Mouse (Mus musculus) heart, embryonic 10.5 days (tissue): ENCODE data around the gene Creb1. TPM values are rescaled to one million over a fixed set of nuclear protein-coding genes. Genes with fewer than 3 reads are reported as not detected.

Source experiments
- DNase-seq: peaks from one replicate; pipeline ENCODE4 v3.0.0-alpha.2; 2017; ENCODE audit warnings: low spot score
- H3K27ac ChIP-seq: fragments of 300-500 bp; sonication (generic); 2 replicates; pipeline ENCODE4 v1.5.1; 2016; ENCODE audit warnings: mild to moderate bottlenecking
- H3K27me3 ChIP-seq: fragments of 300-500 bp; sonication (generic); 2 replicates; pipeline ENCODE4 v1.6.1; 2016; ENCODE audit warnings: mild to moderate bottlenecking; ENCODE audit not compliant: poor library complexity, insufficient read depth, severe bottlenecking
- H3K36me3 ChIP-seq: fragments of 300-500 bp; sonication (generic); 2 replicates; pipeline ENCODE4 v1.6.1; 2016; ENCODE audit warnings: mild to moderate bottlenecking, moderate library complexity
- H3K4me1 ChIP-seq: fragments of 300-500 bp; sonication (generic); 2 replicates; pipeline ENCODE4 v1.6.1; 2016; ENCODE audit warnings: mild to moderate bottlenecking
- H3K4me3 ChIP-seq: fragments of 300-500 bp; sonication (generic); 2 replicates; pipeline ENCODE4 v1.5.1; 2016; ENCODE audit warnings: mild to moderate bottlenecking, moderate library complexity
- H3K9me3 ChIP-seq: fragments of 300-500 bp; sonication (generic); 2 replicates; pipeline ENCODE4 v1.6.1; 2016; ENCODE audit warnings: mild to moderate bottlenecking, moderate library complexity
- WGBS: fragments of 180-500 bp; shearing (Covaris S2); methylation state at CpG from one replicate; pipeline ENCODE4 v1.1.7; 2016; 5-methylcytosine and 5-hydroxymethylcytosine counted together
- polyA plus RNA-seq: library from polyadenylated mRNA; unstranded; fragments of >200 nt; fragmentation: Nextera tagmentation; extraction: Ambion mirVana; gene quantifications from 2 replicates; pipeline ENCODE4 v1.2.1, GENCODE M21; 2016

Creb1 gene
- polyA plus RNA-seq, 1 experiment from 2014 or later, result 29.1 TPM

DNA sequence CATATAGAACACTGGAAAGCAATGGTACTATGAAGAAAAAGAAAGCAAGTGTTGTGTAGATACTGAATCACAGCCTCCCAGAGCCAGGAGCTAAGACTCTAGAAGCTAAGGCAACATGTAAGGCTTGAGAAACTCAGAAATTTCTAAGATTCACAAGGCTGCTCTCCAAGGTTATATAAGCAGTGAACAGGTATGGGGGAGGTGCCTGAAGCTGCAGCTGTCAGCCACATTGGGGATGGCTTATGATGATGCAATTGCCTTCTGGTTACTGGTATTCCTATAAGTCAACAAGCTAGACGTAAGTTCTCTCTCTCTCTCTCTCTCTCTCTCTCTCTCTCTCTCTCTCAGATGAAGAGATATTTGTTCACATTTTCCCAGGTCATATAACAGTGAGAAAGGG lies 9.3 kb upstream of the Creb1 start:
- Histone ChIP-seq H3K27ac (no peak overlapping the region), H3K27me3 (no peaks in the 10 kb centered on the region), H3K4me1 (peaks cover 14% of the 10 kb centered on the region), H3K9me3 (no peaks in the 10 kb centered on the region), H3K4me3 (no peak overlapping the region), H3K36me3 (no peaks in the 10 kb centered on the region)
- DNase-seq, result no peak
- WGBS, result 62% methylated on average over 1 of the region's 1 CpGs

DNA sequence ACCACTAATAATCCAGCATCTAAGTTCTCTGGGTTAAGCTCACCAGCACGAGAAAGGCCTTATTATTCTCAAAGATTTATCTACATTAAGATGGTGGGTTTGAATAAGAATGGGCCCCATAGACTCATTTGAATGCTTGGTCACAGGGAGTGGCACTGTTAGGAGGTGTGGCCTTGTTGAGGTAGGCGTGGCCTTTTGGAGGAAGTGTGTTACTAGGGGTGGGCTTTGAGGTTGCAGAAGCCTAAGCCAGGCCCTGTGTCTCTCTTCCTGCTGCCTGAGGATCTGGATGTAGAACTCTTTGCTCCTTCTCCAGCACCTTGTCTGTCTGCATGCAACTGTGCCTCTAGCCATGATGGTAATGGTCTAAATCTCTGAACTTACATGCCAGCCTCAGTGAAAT lies 7.8 kb upstream of the Creb1 start:
- H3K9me3 ChIP-seq, result no peaks in the 10 kb centered on the region
- H3K4me3 ChIP-seq, result no peak overlapping the region
- peaks cover 3% of the 10 kb centered on the region; the same call in 1 of the 2 replicates for H3K36me3 ChIP-seq
- DNase-seq, result no peak
- no peak overlapping the region for H3K27ac ChIP-seq
- 85% methylated on average over 2 of the region's 2 CpGs for WGBS
- peaks cover 10% of the 10 kb centered on the region for H3K4me1 ChIP-seq
- no peaks in the 10 kb centered on the region for H3K27me3 ChIP-seq

GRCm38 (mm10) chr1:64527626-64528025 lies 4.8 kb upstream of the Creb1 start:
- Histone ChIP-seq H3K36me3 (peaks cover 3% of the 10 kb centered on the region; the same call in 1 of the 2 replicates), H3K9me3 (no peaks in the 10 kb centered on the region)

DNA sequence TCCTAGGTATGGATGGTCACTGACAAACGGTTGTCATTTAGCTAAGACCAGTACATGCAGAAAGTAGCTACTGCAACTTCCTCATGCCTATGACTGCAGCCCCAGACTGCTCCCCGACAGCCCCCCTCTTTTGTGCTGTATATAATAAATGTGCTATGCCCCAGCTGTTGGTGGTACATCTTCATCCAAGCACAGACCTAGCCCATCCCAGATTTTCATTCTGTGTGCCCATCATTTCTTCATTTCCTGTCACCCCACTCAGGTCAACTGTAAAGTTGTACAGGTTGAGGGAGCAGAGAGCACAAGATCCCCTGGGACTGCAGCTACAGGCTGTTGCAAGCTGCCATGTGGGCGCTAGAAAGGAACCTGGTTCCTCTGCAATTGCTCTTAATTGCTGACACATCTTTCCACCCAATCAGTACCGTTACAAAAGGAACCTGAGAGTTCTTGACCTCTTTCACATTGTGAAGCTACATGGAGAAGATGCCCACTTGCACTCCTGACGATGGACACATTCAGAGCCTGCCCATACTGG lies 2.6 kb upstream of the Creb1 start:
- no peak overlapping the region for H3K27ac ChIP-seq
- no peak overlapping the region for H3K4me3 ChIP-seq
- no peaks in the 10 kb centered on the region for H3K9me3 ChIP-seq
- WGBS, result 89% methylated on average over 5 of the region's 5 CpGs
- peaks cover 3% of the 10 kb centered on the region; the same call in 1 of the 2 replicates for H3K36me3 ChIP-seq
- peaks cover 13% of the 10 kb centered on the region; the same call in 1 of the 2 replicates for H3K4me1 ChIP-seq
- H3K27me3 ChIP-seq, result no peaks in the 10 kb centered on the region
- DNase-seq, result no peak

More at GRCm38 (mm10) chr1:64527626-64528025, 4.8 kb upstream of the Creb1 start:
- DNase-seq, result no peak
- Histone ChIP-seq H3K4me1 (peaks cover 14% of the 10 kb centered on the region; the same call in 1 of the 2 replicates), H3K27ac (no peak overlapping the region), H3K4me3 (no peak overlapping the region), H3K27me3 (no peaks in the 10 kb centered on the region)

DNA sequence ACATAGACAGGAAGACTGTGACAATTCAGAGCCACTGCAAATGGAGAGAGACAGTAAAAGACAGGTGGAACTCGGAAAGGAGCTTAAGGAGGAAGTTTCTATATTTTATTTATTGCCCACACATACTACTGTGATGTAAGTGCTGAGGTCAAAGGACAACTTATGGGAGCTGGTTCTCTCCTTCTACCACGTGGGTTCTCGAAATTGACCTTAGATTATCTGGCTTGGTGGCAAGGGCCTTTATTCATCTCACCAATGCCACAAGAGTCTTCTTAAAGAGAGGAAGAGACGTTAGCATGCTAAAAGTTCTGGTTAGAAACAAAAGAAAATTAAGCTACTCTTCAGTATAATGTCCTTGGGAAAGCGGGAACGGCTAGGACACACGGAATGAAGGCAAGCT lies 897 bp upstream of the Creb1 start:
- no peaks in the 10 kb centered on the region for H3K27me3 ChIP-seq
- WGBS, result 25% methylated on average over 7 of the region's 7 CpGs
- peak overlapping the region; percentile 99 for H3K27ac ChIP-seq
- peak overlapping the region; percentile 85 for H3K4me3 ChIP-seq
- no peaks in the 10 kb centered on the region for H3K9me3 ChIP-seq
- H3K4me1 ChIP-seq, result peaks cover 17% of the 10 kb centered on the region; the same call in 1 of the 2 replicates
- H3K36me3 ChIP-seq, result peaks cover 3% of the 10 kb centered on the region
- no peak for DNase-seq

DNA sequence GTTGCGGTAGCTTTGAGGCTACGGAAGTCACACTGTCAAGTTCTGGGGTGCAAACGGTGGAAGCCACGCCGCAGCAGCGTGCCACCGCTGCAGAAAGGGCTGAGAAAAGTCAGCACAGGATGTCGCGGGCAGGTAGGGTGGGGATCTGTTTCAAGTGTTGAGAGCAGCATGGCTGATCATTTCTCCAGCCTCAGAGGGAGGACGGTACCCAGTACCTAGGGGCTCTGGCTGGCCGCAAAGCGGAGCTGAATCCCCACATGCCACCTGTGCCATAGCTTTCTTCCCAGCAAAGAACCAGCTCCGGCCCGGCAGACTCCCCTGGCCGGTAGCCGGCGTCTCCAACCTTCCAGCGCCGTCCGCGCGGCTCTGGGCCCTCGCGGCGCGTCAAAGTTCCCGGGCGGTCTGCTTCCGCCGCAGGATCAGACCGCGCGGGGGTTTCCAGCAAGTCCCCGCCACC lies 350 bp upstream of the Creb1 start:
- H3K36me3 ChIP-seq, result peaks cover 3% of the 10 kb centered on the region
- H3K4me3 ChIP-seq, result peak overlapping the region; percentile 85
- H3K4me1 ChIP-seq, result peaks cover 17% of the 10 kb centered on the region; the same call in 1 of the 2 replicates
- H3K27ac ChIP-seq, result peak overlapping the region; percentile 99
- DNase-seq, result peak; percentile 87
- H3K9me3 ChIP-seq, result no peaks in the 10 kb centered on the region
- H3K27me3 ChIP-seq, result no peaks in the 10 kb centered on the region
- under 1% methylated on average over 34 of the region's 34 CpGs for WGBS

DNA sequence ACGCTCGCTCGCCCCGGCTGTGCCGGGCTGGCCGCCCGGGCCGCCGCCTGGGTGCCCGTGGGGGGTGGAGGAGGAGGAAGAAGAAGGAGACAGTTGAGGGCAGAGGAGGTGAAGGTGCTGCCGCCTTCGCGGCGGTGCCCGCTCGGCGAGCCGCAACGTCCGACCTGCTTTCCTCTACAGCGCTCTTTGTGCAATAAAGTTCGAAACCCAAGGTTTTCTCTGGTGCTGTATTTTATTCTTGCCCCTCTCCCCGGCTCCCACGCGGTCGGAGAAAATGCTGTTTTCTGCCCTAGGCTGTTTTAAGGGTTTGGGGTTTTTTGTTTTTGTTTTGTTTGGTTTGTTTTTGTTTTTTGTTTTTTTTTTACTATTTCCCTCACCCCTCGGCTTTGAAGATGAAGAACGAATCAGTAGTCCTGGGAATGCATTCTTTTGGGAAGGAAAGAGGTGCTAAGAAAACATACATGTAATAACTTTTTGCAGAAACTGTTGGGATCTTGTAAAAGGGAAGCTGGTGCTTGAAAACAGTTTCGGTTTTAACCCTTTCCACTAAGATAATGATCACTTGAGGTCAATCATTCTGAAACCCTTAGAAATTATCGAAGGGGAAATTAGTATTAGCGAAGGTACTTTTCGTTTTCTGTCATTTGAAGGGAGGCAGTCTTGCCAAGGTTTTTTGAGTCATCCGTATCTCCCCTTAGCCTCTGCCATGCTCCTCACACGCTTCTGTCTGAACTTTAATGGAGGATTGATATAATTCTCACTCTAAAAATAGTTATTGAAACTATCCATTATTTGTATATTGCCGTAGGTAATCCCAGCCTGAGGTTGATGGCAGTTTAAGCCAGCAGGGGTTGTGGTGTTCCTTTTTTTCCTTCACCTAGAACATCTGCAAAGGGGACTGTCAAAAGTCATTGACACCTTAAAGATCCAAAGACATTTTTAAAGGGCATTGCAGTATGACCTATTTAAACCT lies 1.3 kb downstream of the Creb1 start:
- 2% methylated on average over 35 of the region's 35 CpGs for WGBS

GRCm38 (mm10) chr1:64538837-64539367 lies 6.5 kb downstream of the Creb1 start:
- no peaks in the 10 kb centered on the region for H3K9me3 ChIP-seq
- H3K36me3 ChIP-seq, result peaks cover 3% of the 10 kb centered on the region; the same call in 1 of the 2 replicates
- H3K27me3 ChIP-seq, result no peaks in the 10 kb centered on the region
- no peak for DNase-seq
- H3K4me1 ChIP-seq, result 0 out of 2 replicates have a peak, but pooled peaks cover 4% of the 10 kb centered on the region
- no peak overlapping the region for H3K27ac ChIP-seq
- 90% methylated on average over 3 of the region's 3 CpGs for WGBS
- no peak overlapping the region for H3K4me3 ChIP-seq

More for the DNA sequence above, 1.3 kb downstream of the Creb1 start:
- Histone ChIP-seq H3K36me3 (no peaks in the 10 kb centered on the region; the same call in 1 of the 2 replicates), H3K27ac (peak overlapping the region; percentile 99), H3K4me1 (peaks cover 17% of the 10 kb centered on the region; the same call in 1 of the 2 replicates), H3K9me3 (no peaks in the 10 kb centered on the region), H3K4me3 (peak overlapping the region; percentile 85), H3K27me3 (no peaks in the 10 kb centered on the region)
- DNase-seq, result peak; percentile 77

DNA sequence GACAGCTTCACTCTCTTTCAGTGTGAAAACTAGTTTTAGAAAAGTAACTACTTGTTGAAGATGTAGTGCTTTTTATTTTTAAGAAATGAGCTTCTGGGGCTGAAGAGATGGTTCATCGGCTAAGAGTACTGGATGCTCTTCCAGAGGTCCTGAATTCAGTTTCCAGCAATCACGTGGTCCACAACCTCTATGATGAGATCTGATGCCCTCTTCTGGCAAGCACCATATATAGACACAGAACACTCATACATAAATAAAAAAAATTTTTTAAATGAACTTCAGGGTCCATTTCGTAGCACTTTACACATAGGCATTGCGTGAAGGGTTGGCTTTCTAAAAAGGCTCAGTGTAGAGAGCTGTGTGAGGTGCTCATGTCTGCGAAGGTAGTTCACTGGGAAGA lies 11.3 kb downstream of the Creb1 start:
- no peaks in the 10 kb centered on the region for H3K4me1 ChIP-seq
- WGBS, result 84% methylated on average over 5 of the region's 5 CpGs
- H3K9me3 ChIP-seq, result no peaks in the 10 kb centered on the region
- no peak overlapping the region for H3K27ac ChIP-seq
- no peak overlapping the region for H3K4me3 ChIP-seq
- no peaks in the 10 kb centered on the region for H3K27me3 ChIP-seq
- H3K36me3 ChIP-seq, result peaks cover 6% of the 10 kb centered on the region; the same call in 1 of the 2 replicates
- no peak for DNase-seq

- no peaks in the 10 kb centered on the region for H3K9me3 ChIP-seq
- DNase-seq, result no peak
- 84% methylated on average over 3 of the region's 3 CpGs for WGBS
- H3K27me3 ChIP-seq, result no peaks in the 10 kb centered on the region
- H3K27ac ChIP-seq, result no peak overlapping the region
- 0 out of 2 replicates have a peak, but pooled peaks cover 6% of the 10 kb centered on the region for H3K4me1 ChIP-seq
- peaks cover 6% of the 10 kb centered on the region; the same call in 1 of the 2 replicates for H3K36me3 ChIP-seq
- H3K4me3 ChIP-seq, result no peak overlapping the region
Observed at GRCm38 (mm10) chr1:64546070-64546469, 13.6 kb downstream of the Creb1 start.

DNA sequence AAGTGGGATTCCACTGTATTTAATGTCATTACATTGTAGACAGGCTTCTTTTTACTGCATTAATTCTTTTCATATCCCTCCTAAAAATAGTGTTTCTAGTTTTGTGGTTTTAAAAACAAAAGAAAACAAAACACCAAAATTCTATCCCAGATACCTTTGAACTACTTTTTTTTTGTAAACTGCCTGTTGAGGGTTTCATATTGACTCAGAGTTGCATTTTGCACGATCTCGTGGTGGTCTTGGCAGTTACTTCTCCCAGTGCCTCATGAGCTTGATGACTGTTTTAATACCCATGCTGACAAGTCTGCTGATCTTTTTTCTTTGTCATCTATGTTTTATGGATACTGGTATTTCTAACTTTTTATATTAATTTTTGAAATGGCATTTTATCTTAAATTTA lies 16.9 kb downstream of the Creb1 start:
- H3K27ac ChIP-seq, result no peak overlapping the region
- peaks cover 14% of the 10 kb centered on the region; the same call in 1 of the 2 replicates for H3K36me3 ChIP-seq
- WGBS, result 89% methylated on average over 2 of the region's 2 CpGs
- no peaks in the 10 kb centered on the region for H3K27me3 ChIP-seq
- H3K9me3 ChIP-seq, result no peaks in the 10 kb centered on the region
- H3K4me3 ChIP-seq, result no peak overlapping the region
- no peak for DNase-seq
- 0 out of 2 replicates have a peak, but pooled peaks cover 6% of the 10 kb centered on the region for H3K4me1 ChIP-seq

GRCm38 (mm10) chr1:64551908-64552307 lies 19.5 kb downstream of the Creb1 start:
- H3K27ac ChIP-seq, result no peak overlapping the region
- 29% methylated on average over 2 of the region's 2 CpGs for WGBS
- no peaks in the 10 kb centered on the region for H3K9me3 ChIP-seq
- peaks cover 24% of the 10 kb centered on the region; the same call in 1 of the 2 replicates for H3K36me3 ChIP-seq
- 0 out of 2 replicates have a peak, but pooled peaks cover 6% of the 10 kb centered on the region for H3K4me1 ChIP-seq
- H3K4me3 ChIP-seq, result no peak overlapping the region
- H3K27me3 ChIP-seq, result no peaks in the 10 kb centered on the region
- no peak for DNase-seq
